Mouse (Mus musculus): ENCODE data around the gene Grin2b. TPM values are rescaled to one million over a fixed set of nuclear protein-coding genes. Genes with fewer than 3 reads are reported as not detected.

Grin2b gene
- polyA plus RNA-seq, 1 experiment: not detected

GRCm38 (mm10) chr6:135859502-135859901, 313.8 kb downstream of the Grin2b start:
- Histone ChIP-seq H3K79me2 (ENCODE audit: control insufficient read depth, insufficient read depth) (no peaks in the 10 kb centered on the region), H3K4me3 (no peak overlapping the region), H3K36me3 (ENCODE audit: control insufficient read depth, insufficient read depth) (no peaks in the 10 kb centered on the region), H3K4me2 (ENCODE audit: low read depth) (no peak overlapping the region), H3K27me3 (ENCODE audit: control insufficient read depth, insufficient read depth, insufficient read length) (no peaks in the 10 kb centered on the region), H3ac (ENCODE audit: control insufficient read depth, insufficient read length) (no peak overlapping the region)
- no peak for TF ChIP-seq POLR2AphosphoS2 (IDR thresholded peaks at IDR 0.05; ENCODE audit: insufficient read length, low read depth)
- TF ChIP-seq SRF (IDR thresholded peaks at IDR 0.05; ENCODE audit: control insufficient read depth, insufficient read length, low read depth): no peak
- no peak for TF ChIP-seq E2F4 (IDR thresholded peaks at IDR 0.05; ENCODE audit: insufficient read depth)
- TF ChIP-seq CEBPB (IDR thresholded peaks at IDR 0.05; ENCODE audit: insufficient read depth, poor library complexity, severe bottlenecking): no peak
- TF ChIP-seq MYOG (IDR thresholded peaks at IDR 0.05; ENCODE audit: control insufficient read depth in 1 of 3, insufficient read depth in 1 of 3, insufficient read length in 2 of 3, low read depth in 2 of 3): no peak
- TF ChIP-seq POLR2A (IDR thresholded peaks at IDR 0.05; ENCODE audit: insufficient read length, low read depth): no peak
- TF ChIP-seq MYOD1 (IDR thresholded peaks at IDR 0.05; ENCODE audit: control insufficient read depth in 1 of 3, insufficient read length in 2 of 3, low read depth in 2 of 3): no peak
- TF ChIP-seq TCF3 (IDR thresholded peaks at IDR 0.05; ENCODE audit: insufficient read length, low read depth): no peak
- TF ChIP-seq MAX (IDR thresholded peaks at IDR 0.05; ENCODE audit: low read depth): no peak
- TF ChIP-seq REST (IDR thresholded peaks at IDR 0.05; ENCODE audit: insufficient read depth, insufficient read length): no peak
- TF ChIP-seq USF1 (IDR thresholded peaks at IDR 0.05; ENCODE audit: low read depth): no peak

DNA sequence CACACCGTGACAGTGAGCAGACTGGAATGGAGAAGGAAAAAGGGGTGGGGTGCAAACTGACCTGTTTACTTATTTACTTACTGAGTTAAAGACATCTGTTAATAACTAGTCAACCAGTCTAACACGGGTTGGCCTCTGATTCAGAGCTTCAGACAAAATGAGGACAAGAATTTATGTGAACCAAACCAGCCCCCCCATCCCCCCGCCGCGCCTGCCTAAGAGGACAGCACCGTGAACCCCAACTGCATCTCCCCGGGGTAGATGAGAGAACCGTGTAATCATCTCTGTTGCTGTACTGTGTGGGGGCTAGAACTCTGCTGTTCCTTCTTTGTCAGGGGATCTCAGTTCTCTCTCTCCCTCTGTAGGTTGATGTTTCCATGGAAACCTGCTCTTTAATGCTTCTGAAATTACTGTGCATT, 319.1 kb downstream of the Grin2b start:
- Histone ChIP-seq H3K4me3 (no peak overlapping the region), H3K4me2 (ENCODE audit: low read depth) (no peak overlapping the region), H3K36me3 (ENCODE audit: control insufficient read depth, insufficient read depth) (no peaks in the 10 kb centered on the region), H3K79me2 (ENCODE audit: control insufficient read depth, insufficient read depth) (no peaks in the 10 kb centered on the region), H3ac (ENCODE audit: control insufficient read depth, insufficient read length) (no peak overlapping the region), H3K27me3 (ENCODE audit: control insufficient read depth, insufficient read depth, insufficient read length) (no peaks in the 10 kb centered on the region)
- TF ChIP-seq POLR2AphosphoS2 (IDR thresholded peaks at IDR 0.05; ENCODE audit: insufficient read length, low read depth) (no peak), USF1 (IDR thresholded peaks at IDR 0.05; ENCODE audit: low read depth) (no peak), MYOG (IDR thresholded peaks at IDR 0.05; ENCODE audit: control insufficient read depth in 1 of 3, insufficient read depth in 1 of 3, insufficient read length in 2 of 3, low read depth in 2 of 3) (no peak), SRF (IDR thresholded peaks at IDR 0.05; ENCODE audit: control insufficient read depth, insufficient read length, low read depth) (no peak), TCF3 (IDR thresholded peaks at IDR 0.05; ENCODE audit: insufficient read length, low read depth) (no peak), REST (IDR thresholded peaks at IDR 0.05; ENCODE audit: insufficient read depth, insufficient read length) (no peak), MAX (IDR thresholded peaks at IDR 0.05; ENCODE audit: low read depth) (no peak)

GRCm38 (mm10) chr6:135843755-135844154, 329.6 kb downstream of the Grin2b start:
- H3K4me3 ChIP-seq: no peak overlapping the region
- no peaks in the 10 kb centered on the region for H3K79me2 ChIP-seq (ENCODE audit: control insufficient read depth, insufficient read depth)
- no peaks in the 10 kb centered on the region for H3K27me3 ChIP-seq (ENCODE audit: control insufficient read depth, insufficient read depth, insufficient read length)
- TF ChIP-seq SRF (IDR thresholded peaks at IDR 0.05; ENCODE audit: control insufficient read depth, insufficient read length, low read depth): no peak
- no peak for TF ChIP-seq TCF3 (IDR thresholded peaks at IDR 0.05; ENCODE audit: insufficient read length, low read depth)
- no peak for TF ChIP-seq MYOD1 (IDR thresholded peaks at IDR 0.05; ENCODE audit: control insufficient read depth in 1 of 3, insufficient read length in 2 of 3, low read depth in 2 of 3)
- no peak for TF ChIP-seq TCF12 (IDR thresholded peaks at IDR 0.05; ENCODE audit: insufficient read depth, poor library complexity, severe bottlenecking)
- no peak for TF ChIP-seq USF1 (IDR thresholded peaks at IDR 0.05; ENCODE audit: low read depth)
- TF ChIP-seq MAX (IDR thresholded peaks at IDR 0.05; ENCODE audit: low read depth): no peak
- TF ChIP-seq POLR2A (IDR thresholded peaks at IDR 0.05; ENCODE audit: insufficient read length, low read depth): no peak
- no peak for TF ChIP-seq POLR2AphosphoS2 (IDR thresholded peaks at IDR 0.05; ENCODE audit: insufficient read length, low read depth)
- no peak for TF ChIP-seq REST (IDR thresholded peaks at IDR 0.05; ENCODE audit: insufficient read depth, insufficient read length)
- TF ChIP-seq E2F4 (IDR thresholded peaks at IDR 0.05; ENCODE audit: insufficient read depth): no peak
- no peak for TF ChIP-seq CEBPB (IDR thresholded peaks at IDR 0.05; ENCODE audit: insufficient read depth, poor library complexity, severe bottlenecking)
- no peak for TF ChIP-seq MYOG (IDR thresholded peaks at IDR 0.05; ENCODE audit: control insufficient read depth in 1 of 3, insufficient read depth in 1 of 3, insufficient read length in 2 of 3, low read depth in 2 of 3)
- H3K36me3 ChIP-seq (ENCODE audit: control insufficient read depth, insufficient read depth): no peaks in the 10 kb centered on the region
- H3K4me2 ChIP-seq (ENCODE audit: low read depth): no peak overlapping the region
- H3ac ChIP-seq (ENCODE audit: control insufficient read depth, insufficient read length): no peak overlapping the region

DNA sequence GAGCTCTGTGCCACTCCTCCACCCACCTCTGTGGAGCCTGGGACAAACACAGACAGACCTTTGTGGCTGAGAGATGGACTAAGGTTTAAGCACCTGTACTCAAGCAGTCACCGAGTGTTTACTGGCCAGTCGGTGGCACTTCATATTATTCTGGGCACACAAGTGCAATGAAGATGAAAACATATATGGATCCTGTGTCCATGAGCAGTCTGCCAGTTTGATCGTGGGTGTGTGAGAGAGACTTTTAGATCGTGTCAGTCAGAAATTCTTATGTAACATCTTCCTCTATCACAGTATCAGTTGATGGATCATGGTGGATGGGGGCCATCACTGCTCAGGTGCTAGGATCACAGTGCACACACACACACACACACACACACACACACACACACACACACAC, 337.0 kb downstream of the Grin2b start:
- Histone ChIP-seq H3ac (ENCODE audit: control insufficient read depth, insufficient read length) (no peak overlapping the region), H3K36me3 (ENCODE audit: control insufficient read depth, insufficient read depth) (no peaks in the 10 kb centered on the region), H3K4me2 (ENCODE audit: low read depth) (no peak overlapping the region), H3K27me3 (ENCODE audit: control insufficient read depth, insufficient read depth, insufficient read length) (no peaks in the 10 kb centered on the region), H3K4me3 (no peak overlapping the region), H3K79me2 (ENCODE audit: control insufficient read depth, insufficient read depth) (no peaks in the 10 kb centered on the region)
- no peak for TF ChIP-seq E2F4 (IDR thresholded peaks at IDR 0.05; ENCODE audit: insufficient read depth)

GRCm38 (mm10) chr6:135833542-135833941, 339.8 kb downstream of the Grin2b start:
- H3K36me3 ChIP-seq (ENCODE audit: control insufficient read depth, insufficient read depth): no peaks in the 10 kb centered on the region
- H3ac ChIP-seq (ENCODE audit: control insufficient read depth, insufficient read length): no peak overlapping the region
- no peak overlapping the region for H3K4me2 ChIP-seq (ENCODE audit: low read depth)
- H3K27me3 ChIP-seq (ENCODE audit: control insufficient read depth, insufficient read depth, insufficient read length): no peaks in the 10 kb centered on the region
- H3K79me2 ChIP-seq (ENCODE audit: control insufficient read depth, insufficient read depth): no peaks in the 10 kb centered on the region
- H3K4me3 ChIP-seq: no peak overlapping the region
- no peak for TF ChIP-seq MAX (IDR thresholded peaks at IDR 0.05; ENCODE audit: low read depth)
